14 mouse cellular contexts compared by ENCODE assay signal in the genomic region with DNA sequence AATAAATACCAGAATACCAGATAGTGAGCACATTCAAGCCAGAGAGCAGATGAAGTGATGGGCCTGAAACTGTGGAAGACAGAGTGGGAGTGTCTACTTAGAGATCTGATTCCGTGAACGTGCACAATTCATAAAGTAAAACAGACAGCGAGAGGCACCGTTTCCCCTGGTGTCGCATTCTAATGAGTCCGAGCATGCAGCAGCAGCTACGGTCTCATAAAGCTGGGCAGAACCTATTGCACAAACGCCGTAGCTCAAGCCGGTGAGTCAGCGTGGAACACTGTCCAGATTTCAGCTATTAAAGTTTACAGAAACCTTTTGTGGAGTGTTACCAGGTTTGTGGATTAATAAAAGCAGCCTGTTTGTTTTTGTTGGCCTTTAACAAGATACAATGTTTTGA. TPM values are rescaled to one million over a fixed set of nuclear protein-coding genes. Genes with fewer than 3 reads are reported as not detected.
DNase-seq lines count a peak whose midpoint lies in the region; ATAC-seq lines count a peak whose summit lies in the region.
"Had no signal": no experiment of that assay in that cellular context is flagged by ENCODE, and none has a peak within 500 bp of the region (broad histone marks: within the 10 kb centered on the region; RNA-seq: fewer than 3 reads in every experiment).

No protein-coding gene starts in this region.

- no peak overlapping the region for H3K4me3 ChIP-seq in hindbrain, embryonic 15.5 days
- H3K4me3 ChIP-seq in hindbrain, embryonic 10.5 days, result no peak overlapping the region
- no peak overlapping the region for H3K4me3 ChIP-seq in embryonic facial prominence, embryonic 13.5 days
- no peak overlapping the region for H3K4me3 ChIP-seq in midbrain, embryonic 14.5 days (replicated peaks; ENCODE audit: low read depth, low read length)
- H3K4me3 ChIP-seq: forebrain, embryonic 12.5 days; megakaryocyte, embryonic 14.5 days had no signal

- no peaks in the 10 kb centered on the region for H3K9me3 ChIP-seq in hindbrain, embryonic 15.5 days
- no peaks in the 10 kb centered on the region for H3K9me3 ChIP-seq in hindbrain, embryonic 10.5 days
- no peaks in the 10 kb centered on the region for H3K9me3 ChIP-seq in embryonic facial prominence, embryonic 13.5 days
- H3K9me3 ChIP-seq in midbrain, embryonic 14.5 days (ENCODE audit: control insufficient read depth, low read length), result no peaks in the 10 kb centered on the region
- H3K9me3 ChIP-seq: forebrain, embryonic 12.5 days had no signal

- peaks cover 16% of the 10 kb centered on the region for H3K27me3 ChIP-seq in hindbrain, embryonic 15.5 days
- H3K27me3 ChIP-seq in hindbrain, embryonic 10.5 days (ENCODE audit: insufficient read depth, poor library complexity, severe bottlenecking), result peaks cover 21% of the 10 kb centered on the region
- H3K27me3 ChIP-seq in embryonic facial prominence, embryonic 13.5 days, result peaks cover 25% of the 10 kb centered on the region
- H3K27me3 ChIP-seq in midbrain, embryonic 14.5 days (ENCODE audit: control insufficient read depth, insufficient read depth, low read length), result peaks cover 12% of the 10 kb centered on the region; the same call in 1 of the 2 replicates

- intact Hi-C loops in heart, postnatal 36 days (cut with DNase I), result no loop called here
- intact Hi-C loops in left cerebral cortex, postnatal 14 days (cut with DNase I), result no loop called here

- H3K27ac ChIP-seq in hindbrain, embryonic 15.5 days (replicated peaks), result no peak overlapping the region
- no peak overlapping the region for H3K27ac ChIP-seq in hindbrain, embryonic 10.5 days
- no peak overlapping the region for H3K27ac ChIP-seq in embryonic facial prominence, embryonic 13.5 days
- no peak overlapping the region for H3K27ac ChIP-seq in midbrain, embryonic 14.5 days (replicated peaks; ENCODE audit: low read depth, low read length)
- H3K27ac ChIP-seq: forebrain, embryonic 12.5 days had no signal

- H3K9ac ChIP-seq in hindbrain, embryonic 15.5 days, result no peak overlapping the region
- no peak overlapping the region for H3K9ac ChIP-seq in embryonic facial prominence, embryonic 13.5 days
- no peak overlapping the region for H3K9ac ChIP-seq in midbrain, embryonic 14.5 days (replicated peaks; ENCODE audit: low read length)
- H3K9ac ChIP-seq: forebrain, embryonic 12.5 days had no signal

- H3K4me2 ChIP-seq in hindbrain, embryonic 15.5 days, result peak overlapping the region; percentile 37
- peak overlapping the region; percentile 38 for H3K4me2 ChIP-seq in embryonic facial prominence, embryonic 13.5 days
- H3K4me2 ChIP-seq in midbrain, embryonic 14.5 days (ENCODE audit: low read length), result 0 out of 2 replicates have a peak overlapping the region, but pooled peaks have one; percentile 6
- H3K4me2 ChIP-seq: forebrain, embryonic 12.5 days; liver, embryonic 11.5 days had no signal

- ATAC-seq in hindbrain, embryonic 15.5 days (ENCODE audit: low FRiP score, low read depth), result no peak
- ATAC-seq in embryonic facial prominence, embryonic 13.5 days (ENCODE audit: insufficient number of reproducible peaks, insufficient read depth, low FRiP score, low TSS enrichment, low read depth), result no peak
- no peak for ATAC-seq in midbrain, embryonic 14.5 days (ENCODE audit: low FRiP score, low TSS enrichment)

- 19% methylated on average over 11 of the region's 11 CpGs for WGBS in hindbrain, embryonic 15.5 days
- 65% methylated on average over 11 of the region's 11 CpGs for WGBS in hindbrain, embryonic 10.5 days
- 26% methylated on average over 11 of the region's 11 CpGs for WGBS in embryonic facial prominence, embryonic 13.5 days
- WGBS in midbrain, embryonic 14.5 days, result 25% methylated on average over 11 of the region's 11 CpGs

- no peak for DNase-seq in hindbrain, embryonic 10.5 days (ENCODE audit: low spot score)
- DNase-seq in 3T3-L1 (ENCODE audit: low read depth, low spot score), result peak; percentile 41
- peak; percentile 62 for DNase-seq in midbrain, embryonic 14.5 days
- DNase-seq in c-Kit-positive CD71-positive TER-119-positive erythroid progenitor cells, embryonic 14.5 days (ENCODE audit: low spot score), result no peak
- no peak for DNase-seq in heart, postnatal 36 days
- DNase-seq in left cerebral cortex, postnatal 14 days (ENCODE audit: low spot score in 2 of 2), result no peak
- DNase-seq: cerebellum, adult 9-11 months had no signal

- H3K4me1 ChIP-seq in hindbrain, embryonic 15.5 days (replicated peaks), result peaks cover 5% of the 10 kb centered on the region
- peaks cover 7% of the 10 kb centered on the region for H3K4me1 ChIP-seq in hindbrain, embryonic 10.5 days (replicated peaks)
- peaks cover 12% of the 10 kb centered on the region; the same call in 1 of the 2 replicates for H3K4me1 ChIP-seq in embryonic facial prominence, embryonic 13.5 days
- H3K4me1 ChIP-seq in midbrain, embryonic 14.5 days (ENCODE audit: control insufficient read depth, insufficient read depth, low read length), result peaks cover under 1% of the 10 kb centered on the region; the same call in 1 of the 2 replicates
- H3K4me1 ChIP-seq: megakaryocyte, embryonic 14.5 days had no signal

- no peaks in the 10 kb centered on the region for H3K36me3 ChIP-seq in hindbrain, embryonic 15.5 days
- H3K36me3 ChIP-seq in hindbrain, embryonic 10.5 days, result no peaks in the 10 kb centered on the region
- H3K36me3 ChIP-seq in embryonic facial prominence, embryonic 13.5 days, result no peaks in the 10 kb centered on the region
- H3K36me3 ChIP-seq in midbrain, embryonic 14.5 days (ENCODE audit: control insufficient read depth, insufficient read depth, low read length), result no peaks in the 10 kb centered on the region
- H3K36me3 ChIP-seq: forebrain, embryonic 12.5 days had no signal

RNA-seq across cellular contexts. Expression of gene Lgr5, which starts 5.6 kb away (rescaled TPM):
- polyA plus RNA-seq in hindbrain, embryonic 15.5 days (2015; fragmentation: Nextera tagmentation; extraction: Ambion mirVana), result 2.3 and 2.6 TPM in 2 replicates
- polyA plus RNA-seq in hindbrain, embryonic 10.5 days (2016; fragmentation: Nextera tagmentation; extraction: Ambion mirVana), result 4.0 and 4.8 TPM in 2 replicates
- 16.0 and 16.8 TPM in 2 replicates for polyA plus RNA-seq in embryonic facial prominence, embryonic 13.5 days (2015; fragmentation: Nextera tagmentation; extraction: Ambion mirVana)
- 1.9 and 2.0 TPM in 2 replicates for polyA plus RNA-seq in midbrain, embryonic 14.5 days (2014; fragmentation: Nextera tagmentation; extraction: Ambion mirVana)
- total RNA-seq in heart, postnatal 36 days (2021), result under 1 TPM in 1 of 2 experiments, not detected in 1; 0.08 TPM
- total RNA-seq in left cerebral cortex, postnatal 14 days (2021), result 1 to 10 TPM; 2.8 to 3.6 TPM

RNA-seq across cellular contexts. Expression of gene A930009A15Rik, which starts 23.4 kb away (rescaled TPM):
- polyA plus RNA-seq in hindbrain, embryonic 15.5 days (2015; fragmentation: Nextera tagmentation; extraction: Ambion mirVana), result 0.40 and 0.69 TPM in 2 replicates
- 0.27 and 0.56 TPM in 2 replicates for polyA plus RNA-seq in hindbrain, embryonic 10.5 days (2016; fragmentation: Nextera tagmentation; extraction: Ambion mirVana)
- polyA plus RNA-seq in embryonic facial prominence, embryonic 13.5 days (2015; fragmentation: Nextera tagmentation; extraction: Ambion mirVana), result not detected in 2 replicates
- polyA plus RNA-seq in midbrain, embryonic 14.5 days (2014; fragmentation: Nextera tagmentation; extraction: Ambion mirVana), result 0.36 and 0.66 TPM in 2 replicates
- total RNA-seq in heart, postnatal 36 days (2021), result not detected
- under 1 TPM; 0.57 to 0.72 TPM for total RNA-seq in left cerebral cortex, postnatal 14 days (2021)
- total RNA-seq: gastrocnemius, postnatal 4 days; hematopoietic stem cell, adult 5-6 weeks had no signal
- polyA plus RNA-seq: forebrain, embryonic 12.5 days; liver, embryonic 11.5 days had no signal

Comparison
In these comparisons a context has a peak if more than half of its experiments do, and no peak if none do; other contexts are left out.
1. DNase-seq: peak in 3T3-L1 (single experiment) and midbrain, embryonic 14.5 days (single experiment); none in hindbrain, embryonic 10.5 days (single experiment), c-Kit-positive CD71-positive TER-119-positive erythroid progenitor cells, embryonic 14.5 days (single experiment), heart, postnatal 36 days (0 of 2) and left cerebral cortex, postnatal 14 days (0 of 2).
2. Peak in every context shown above with its lines, with median percentiles within 50 percentile points of each other: H3K4me2 ChIP-seq.